ENCODE assay signal across 28 mouse cellular contexts in genomic region chr13:62863771-62864170, GRCm38 (mm10). TPM values are rescaled to one million over a fixed set of nuclear protein-coding genes. Genes with fewer than 3 reads are reported as not detected.
DNase-seq lines count a peak whose midpoint lies in the region; ATAC-seq and TF ChIP-seq lines count a peak whose summit lies in the region.
"Had no signal": no experiment of that assay in that cellular context is flagged by ENCODE, and none has a peak within 500 bp of the region (broad histone marks: within the 10 kb centered on the region; RNA-seq: fewer than 3 reads in every experiment).

No protein-coding gene starts in this region.

- 0 out of 2 replicates have a peak overlapping the region, but pooled peaks have one; percentile 18 for H3K27ac ChIP-seq in kidney, embryonic 15.5 days
- H3K27ac ChIP-seq in lung, postnatal 0 days (ENCODE audit: low read length), result no peak overlapping the region
- H3K27ac ChIP-seq: forebrain, embryonic 15.5 days; hindbrain, embryonic 12.5 days; hindbrain, postnatal 0 days; intestine, embryonic 15.5 days; liver, embryonic 14.5 days; lung, embryonic 15.5 days; stomach, embryonic 15.5 days had no signal

- H3K36me3 ChIP-seq in kidney, embryonic 15.5 days, result no peaks in the 10 kb centered on the region
- H3K36me3 ChIP-seq in lung, postnatal 0 days (ENCODE audit: insufficient read depth, low read length), result no peaks in the 10 kb centered on the region
- H3K36me3 ChIP-seq: embryonic facial prominence, embryonic 12.5 days; forebrain, embryonic 15.5 days; hindbrain, embryonic 12.5 days; intestine, embryonic 15.5 days; limb, embryonic 13.5 days; lung, embryonic 15.5 days; stomach, embryonic 15.5 days had no signal

- peaks cover 9% of the 10 kb centered on the region for H3K4me1 ChIP-seq in kidney, embryonic 15.5 days
- no peaks in the 10 kb centered on the region; the same call in 1 of the 2 replicates for H3K4me1 ChIP-seq in lung, postnatal 0 days (ENCODE audit: insufficient read depth, low read depth, low read length)
- no peaks in the 10 kb centered on the region for H3K4me1 ChIP-seq in lung, adult 2 months (ENCODE audit: control insufficient read depth, insufficient read depth, low read length)
- H3K4me1 ChIP-seq: hindbrain, embryonic 12.5 days; stomach, embryonic 15.5 days had no signal

- WGBS in kidney, embryonic 15.5 days, result 55% methylated on average over 6 of the region's 6 CpGs
- WGBS in lung, postnatal 0 days, result 58% methylated on average over 6 of the region's 6 CpGs
- 64% methylated on average over 6 of the region's 6 CpGs for WGBS in lung, adult 2 months

- H3K9me3 ChIP-seq in kidney, embryonic 15.5 days (replicated peaks), result no peaks in the 10 kb centered on the region
- no peaks in the 10 kb centered on the region for H3K9me3 ChIP-seq in lung, postnatal 0 days (ENCODE audit: low read length)
- H3K9me3 ChIP-seq: embryonic facial prominence, embryonic 12.5 days; forebrain, embryonic 15.5 days; hindbrain, embryonic 12.5 days; intestine, embryonic 15.5 days; limb, embryonic 13.5 days; lung, embryonic 15.5 days; stomach, embryonic 15.5 days had no signal

- no peak for TF ChIP-seq EP300 in lung, postnatal 0 days (IDR thresholded peaks at IDR 0.05)

- H3K4me2 ChIP-seq in kidney, embryonic 15.5 days, result no peak overlapping the region
- H3K4me2 ChIP-seq in lung, postnatal 0 days (replicated peaks; ENCODE audit: low read depth, low read length), result no peak overlapping the region
- H3K4me2 ChIP-seq: embryonic facial prominence, embryonic 12.5 days; forebrain, embryonic 15.5 days; heart, embryonic 11.5 days; hindbrain, embryonic 12.5 days; intestine, embryonic 15.5 days; limb, embryonic 13.5 days; lung, embryonic 15.5 days; stomach, embryonic 15.5 days had no signal

- ATAC-seq in kidney, embryonic 15.5 days (replicated peaks; ENCODE audit: low FRiP score), result 0 out of 2 replicates have a peak, but pooled peaks have one; percentile 33
- no peak for ATAC-seq in lung, postnatal 0 days
- ATAC-seq: forebrain, embryonic 15.5 days; hindbrain, postnatal 0 days; intestine, embryonic 15.5 days; midbrain, embryonic 16.5 days had no signal

- no peak overlapping the region for H3K4me3 ChIP-seq in kidney, embryonic 15.5 days (replicated peaks)
- no peak overlapping the region for H3K4me3 ChIP-seq in lung, postnatal 0 days (ENCODE audit: low read depth, low read length)
- H3K4me3 ChIP-seq in lung, adult 2 months (replicated peaks; ENCODE audit: extremely low read depth, low read depth, low read length), result no peak overlapping the region
- H3K4me3 ChIP-seq: embryonic facial prominence, embryonic 12.5 days; forebrain, embryonic 15.5 days; hindbrain, embryonic 12.5 days; intestine, embryonic 15.5 days; limb, embryonic 13.5 days; lung, embryonic 15.5 days; stomach, embryonic 15.5 days had no signal

- TF ChIP-seq CTCF in lung, postnatal 0 days (IDR thresholded peaks at IDR 0.05), result no peak
- no peak for TF ChIP-seq CTCF in lung, adult 2 months (IDR thresholded peaks at IDR 0.05; ENCODE audit: insufficient read depth, low read length)

- no peak overlapping the region for H3K9ac ChIP-seq in kidney, embryonic 15.5 days
- no peak overlapping the region for H3K9ac ChIP-seq in lung, postnatal 0 days (replicated peaks; ENCODE audit: low read depth)
- H3K9ac ChIP-seq: embryonic facial prominence, embryonic 12.5 days; forebrain, embryonic 15.5 days; hindbrain, embryonic 12.5 days; intestine, embryonic 15.5 days; limb, embryonic 13.5 days; liver, embryonic 14.5 days; lung, embryonic 15.5 days; stomach, embryonic 15.5 days had no signal

- DNase-seq in embryo, embryonic 11 days, result peak; percentile 5
- DNase-seq in embryo, embryonic 10 days (ENCODE audit: low spot score), result no peak
- no peak for DNase-seq in kidney, adult 11 months
- DNase-seq in lung, postnatal 0 days (ENCODE audit: low spot score), result peak; percentile 58
- DNase-seq in lung, adult 2 months, result no peak
- no peak for DNase-seq in cerebellum, adult 11 months
- DNase-seq: adrenal gland, adult 8-10 months; cerebellum, adult 8-10 months; cerebellum, postnatal 25 days; gastrocnemius, postnatal 25 days; heart, adult 18-20 months; heart, postnatal 36 days; right cerebral cortex, postnatal 25 days had no signal

- TF ChIP-seq POLR2A in lung, adult 2 months (IDR thresholded peaks at IDR 0.05; ENCODE audit: borderline replicate concordance, extremely low read depth, low read depth, low read length), result no peak

- no peaks in the 10 kb centered on the region for H3K27me3 ChIP-seq in kidney, embryonic 15.5 days
- H3K27me3 ChIP-seq in lung, postnatal 0 days (replicated peaks; ENCODE audit: insufficient read depth, low read length), result no peaks in the 10 kb centered on the region
- H3K27me3 ChIP-seq: CH12.LX; embryonic facial prominence, embryonic 12.5 days; forebrain, embryonic 15.5 days; hindbrain, embryonic 12.5 days; intestine, embryonic 15.5 days; limb, embryonic 13.5 days; lung, embryonic 15.5 days; stomach, embryonic 15.5 days had no signal

RNA-seq across cellular contexts. Expression of gene Fbp2, which starts 5.5 kb away (rescaled TPM):
- polyA plus RNA-seq in kidney, embryonic 15.5 days (2015; fragmentation: Nextera tagmentation; extraction: Ambion mirVana), result 14.2 and 14.3 TPM in 2 replicates
- 1.2 and 2.7 TPM in 2 replicates for polyA plus RNA-seq in lung, postnatal 0 days (2015; fragmentation: Nextera tagmentation; extraction: Ambion mirVana)
- 2.3 and 7.2 TPM in 2 replicates for polyA plus RNA-seq in lung, adult 2 months (2012; rRNA removed)
- polyA plus RNA-seq: C2C12; neural tube, embryonic 11.5 days had no signal

RNA-seq across cellular contexts. Expression of gene Fbp1, which starts 24.3 kb away (rescaled TPM):
- 42.4 and 48.6 TPM in 2 replicates for polyA plus RNA-seq in kidney, embryonic 15.5 days (2015; fragmentation: Nextera tagmentation; extraction: Ambion mirVana)
- polyA plus RNA-seq in lung, postnatal 0 days (2015; fragmentation: Nextera tagmentation; extraction: Ambion mirVana), result 1.1 and 2.4 TPM in 2 replicates
- 1.1 and 2.1 TPM in 2 replicates for polyA plus RNA-seq in lung, adult 2 months (2012; rRNA removed)
- polyA plus RNA-seq: C2C12; forebrain, embryonic 15.5 days; heart, embryonic 11.5 days; midbrain, embryonic 16.5 days; neural tube, embryonic 11.5 days had no signal

Comparison
In these comparisons a context has a peak if more than half of its experiments do, and no peak if none do; other contexts are left out.
1. DNase-seq: peak in embryo, embryonic 11 days (single experiment) and lung, postnatal 0 days (single experiment); none in embryo, embryonic 10 days (single experiment), kidney, adult 11 months (single experiment), lung, adult 2 months (single experiment) and cerebellum, adult 11 months (single experiment).
2. RNA of gene Fbp1, which starts 24.3 kb away (polyA plus RNA-seq): 42.4 to 48.6 TPM in kidney, embryonic 15.5 days; 1.1 to 2.4 TPM in lung, postnatal 0 days and 1.1 to 2.1 TPM in lung, adult 2 months; every median in the first group is over 10 times any median in the second.